Mouse (Mus musculus) embryonic facial prominence, embryonic 14.5 days (tissue): Measurements from ENCODE around the gene Rras. TPM values are rescaled to one million over a fixed set of nuclear protein-coding genes. Genes with fewer than 3 reads are reported as not detected.

ENCODE experiments used
- ATAC-seq: fragments of 200-750 bp; cut with Nextera tagmentation; 2 replicates; pipeline ENCODE4 v1.8.0; 2017; ENCODE audit warnings: low read depth, moderate number of reproducible peaks, moderate TSS enrichment
- DNase-seq: peaks from one replicate; pipeline ENCODE4 v3.0.0-alpha.2; 2015; ENCODE audit warnings: low spot score
- H3K27ac ChIP-seq: fragments of 300-500 bp; sonication (generic); replicated peaks from 2 replicates; pipeline ENCODE4 v1.5.1; 2014; ENCODE audit warnings: low read depth, mild to moderate bottlenecking, low read length, moderate library complexity
- H3K27me3 ChIP-seq: fragments of 300-500 bp; sonication (generic); replicated peaks from 2 replicates; pipeline ENCODE4 v1.6.1; 2014; ENCODE audit warnings: low read length; ENCODE audit not compliant: control insufficient read depth, insufficient read depth
- H3K36me3 ChIP-seq: fragments of 300-500 bp; sonication (generic); 2 replicates; pipeline ENCODE4 v1.6.1; 2014; ENCODE audit warnings: low read length, mixed read lengths; ENCODE audit not compliant: control insufficient read depth, insufficient read depth
- H3K4me1 ChIP-seq: fragments of 300-500 bp; sonication (generic); 2 replicates; pipeline ENCODE4 v1.6.1; 2014; ENCODE audit warnings: antibody characterized with exemption, low read length; ENCODE audit not compliant: control insufficient read depth, insufficient read depth
- H3K4me2 ChIP-seq: fragments of 300-500 bp; sonication (generic); 2 replicates; pipeline ENCODE4 v1.6.1; 2014; ENCODE audit warnings: low read depth, mild to moderate bottlenecking, low read length, moderate library complexity, mixed read lengths
- H3K4me3 ChIP-seq: fragments of 300-500 bp; sonication (generic); 2 replicates; pipeline ENCODE4 v1.5.1; 2014; ENCODE audit warnings: low read depth, mild to moderate bottlenecking, low read length
- H3K9ac ChIP-seq: fragments of 300-500 bp; sonication (generic); 2 replicates; pipeline ENCODE4 v1.6.1; 2014; ENCODE audit warnings: low read depth, mild to moderate bottlenecking, low read length, moderate library complexity, mixed read lengths
- H3K9me3 ChIP-seq: fragments of 300-500 bp; sonication (generic); 2 replicates; pipeline ENCODE4 v1.6.1; 2016; ENCODE audit warnings: low read length; ENCODE audit not compliant: control insufficient read depth
- WGBS: fragments of 180-500 bp; shearing (Covaris S2); extraction: QIAGEN DNeasy Blood & Tissue Kit; methylation state at CpG from one replicate; pipeline ENCODE4 v1.1.7; 2014; 5-methylcytosine and 5-hydroxymethylcytosine counted together
- polyA plus RNA-seq: library from polyadenylated mRNA; unstranded; fragments of >200 nt; fragmentation: Nextera tagmentation; extraction: Ambion mirVana; gene quantifications from 2 replicates; pipeline ENCODE4 v1.2.1, GENCODE M21; 2014

The Rras gene
- polyA plus RNA-seq, 1 experiment from 2014 or later: 52.3 TPM

- H3K4me2 ChIP-seq: no peak overlapping the region
- H3K9ac ChIP-seq: no peak overlapping the region
- no peak for ATAC-seq
- H3K4me1 ChIP-seq: peaks cover 16% of the 10 kb centered on the region
- peak; percentile 71 for DNase-seq
- WGBS: 31% methylated on average over 6 of the region's 6 CpGs
- H3K4me3 ChIP-seq: no peak overlapping the region
- no peaks in the 10 kb centered on the region for H3K9me3 ChIP-seq
- H3K27ac ChIP-seq: no peak overlapping the region
- H3K27me3 ChIP-seq: no peaks in the 10 kb centered on the region
- peaks cover 61% of the 10 kb centered on the region for H3K36me3 ChIP-seq
These were observed 34.7 kb upstream of the Rras start for GRCm38 (mm10) chr7:44983085-44983484.

- peak overlapping the region; percentile 54 for H3K4me2 ChIP-seq
- no peaks in the 10 kb centered on the region for H3K9me3 ChIP-seq
- 0 out of 2 replicates have a peak overlapping the region, but pooled peaks have one; percentile 25 for H3K9ac ChIP-seq
- no peak for DNase-seq
- no peaks in the 10 kb centered on the region for H3K27me3 ChIP-seq
- H3K36me3 ChIP-seq: peaks cover 52% of the 10 kb centered on the region
- H3K4me1 ChIP-seq: peaks cover 19% of the 10 kb centered on the region
- H3K4me3 ChIP-seq: peak overlapping the region; percentile 94
- no peak for ATAC-seq
- H3K27ac ChIP-seq: no peak overlapping the region; the same call in 1 of the 2 replicates
- 74% methylated on average over 7 of the region's 7 CpGs for WGBS
These were observed 33.6 kb upstream of the Rras start for GRCm38 (mm10) chr7:44983944-44984832.

GRCm38 (mm10) chr7:44984833-44985164 is 33.0 kb upstream of the Rras start:
- peaks cover 19% of the 10 kb centered on the region for H3K4me1 ChIP-seq
- no peaks in the 10 kb centered on the region for H3K9me3 ChIP-seq
- H3K9ac ChIP-seq: peak overlapping the region; percentile 96; the same call in 1 of the 2 replicates
- peaks cover 50% of the 10 kb centered on the region for H3K36me3 ChIP-seq
- no peaks in the 10 kb centered on the region for H3K27me3 ChIP-seq
- ATAC-seq: no peak
- 37% methylated on average over 3 of the region's 3 CpGs for WGBS
- no peak for DNase-seq
- H3K4me2 ChIP-seq: peak overlapping the region; percentile 54
- no peak overlapping the region; the same call in 1 of the 2 replicates for H3K27ac ChIP-seq
- H3K4me3 ChIP-seq: peak overlapping the region; percentile 94

- H3K4me1 ChIP-seq: peaks cover 19% of the 10 kb centered on the region
- WGBS: under 1% methylated on average over 22 of the region's 45 CpGs
- H3K27me3 ChIP-seq: no peaks in the 10 kb centered on the region
- H3K9me3 ChIP-seq: no peaks in the 10 kb centered on the region
- peaks cover 49% of the 10 kb centered on the region for H3K36me3 ChIP-seq
- H3K4me3 ChIP-seq: peak overlapping the region; percentile 94
- peak overlapping the region; percentile 95 for H3K27ac ChIP-seq
- no peak for ATAC-seq
- peak; percentile 84 for DNase-seq
- peak overlapping the region; percentile 54 for H3K4me2 ChIP-seq
- H3K9ac ChIP-seq: peak overlapping the region; percentile 96
These were observed 32.1 kb upstream of the Rras start for GRCm38 (mm10) chr7:44985595-44986191.

- Histone ChIP-seq H3K27ac (peak within 1 kb of the TSS; percentile 95), H3K36me3 (peaks cover 49% of the 10 kb centered on the region), H3K27me3 (no peaks in the 10 kb centered on the region), H3K4me2 (peak within 1 kb of the TSS; percentile 75), H3K4me3 (peak within 1 kb of the TSS; percentile 94), H3K9ac (peak within 1 kb of the TSS; percentile 96), H3K4me1 (peaks cover 19% of the 10 kb centered on the region), H3K9me3 (no peaks in the 10 kb centered on the region)
- under 1% methylated on average over 37 of the region's 42 CpGs for WGBS
- ATAC-seq: peak; percentile 96
- DNase-seq: peak; percentile 100
These were observed 31.4 kb upstream of the Rras start, which contains the start of gene Prmt1 for GRCm38 (mm10) chr7:44986192-44986878. Gene Prmt1, minus strand, starts transcription at chr7:44986568.

GRCm38 (mm10) chr7:44986879-44987718 is 30.7 kb upstream of the Rras start:
- peaks cover 49% of the 10 kb centered on the region for H3K36me3 ChIP-seq
- ATAC-seq: peak; percentile 16
- WGBS: under 1% methylated on average over 29 of the region's 29 CpGs
- H3K4me1 ChIP-seq: peaks cover 19% of the 10 kb centered on the region
- H3K27ac ChIP-seq: peak overlapping the region; percentile 95
- no peaks in the 10 kb centered on the region for H3K27me3 ChIP-seq
- H3K9me3 ChIP-seq: no peaks in the 10 kb centered on the region
- peak overlapping the region; percentile 94 for H3K4me3 ChIP-seq
- no peak for DNase-seq
- H3K9ac ChIP-seq: peak overlapping the region; percentile 77
- peak overlapping the region; percentile 75 for H3K4me2 ChIP-seq

GRCm38 (mm10) chr7:44996672-44997071 is 21.1 kb upstream of the Rras start:
- no peaks in the 10 kb centered on the region for H3K27me3 ChIP-seq
- ATAC-seq: no peak
- H3K27ac ChIP-seq: peak overlapping the region; percentile 90
- peaks cover 66% of the 10 kb centered on the region for H3K36me3 ChIP-seq
- H3K4me3 ChIP-seq: peak overlapping the region; percentile 63
- 17% methylated on average over 10 of the region's 10 CpGs for WGBS
- H3K4me2 ChIP-seq: peak overlapping the region; percentile 95
- H3K9me3 ChIP-seq: no peaks in the 10 kb centered on the region
- H3K4me1 ChIP-seq: peaks cover 11% of the 10 kb centered on the region
- DNase-seq: no peak
- peak overlapping the region; percentile 87 for H3K9ac ChIP-seq
